Mouse (Mus musculus) retina, postnatal 1 day (tissue): ENCODE results near the gene Gm7145.
A peak's percentile ranks its signal among the peaks of the same experiment; 100 is the strongest.
"Not testable (repeated sequence)": the region's sequence is repeated elsewhere in the genome, so short reads cannot be mapped to it uniquely, and the experiment has no call there.

Experiments
- DNase-seq: peaks from one replicate; pipeline ENCODE4 v3.0.0-alpha.2; 2012

Gm7145 gene

DNA sequence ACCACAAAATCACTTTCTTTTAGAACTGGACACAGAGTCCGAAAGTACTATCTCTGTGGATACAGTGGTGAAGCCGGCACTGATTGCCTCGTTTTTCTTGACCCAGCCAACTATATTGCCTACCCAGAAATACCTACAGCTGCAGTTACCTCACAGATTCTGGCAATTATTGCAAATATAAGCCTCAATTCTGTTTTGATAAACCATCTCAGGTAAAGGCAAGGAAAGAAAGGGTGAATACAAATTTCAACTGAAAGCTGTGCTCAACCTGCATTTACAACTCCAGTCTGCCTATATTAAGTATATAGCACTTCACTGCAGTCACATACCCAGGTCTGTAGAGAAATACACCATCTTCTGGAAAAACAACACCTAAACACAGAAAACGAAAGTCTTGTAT lies at the start of gene Gm7145:
Gene Gm7145, plus strand, starts transcription at position 301 of the 400 bp plus-strand sequence.
- no peak for DNase-seq

- DNase-seq = not testable (repeated sequence)
These were observed 38.0 kb upstream of the Gm7145 start, which contains the start of gene Gm28168 for GRCm38 (mm10) chr1:117927715-117928114. Gene Gm28168, plus strand, starts transcription at chr1:117928015.

- DNase-seq = not testable (repeated sequence)
These were observed 38.1 kb downstream of the Gm7145 start for GRCm38 (mm10) chr1:118003876-118004275.

- peak; percentile 0 for DNase-seq
These were observed 47.0 kb downstream of the Gm7145 start for GRCm38 (mm10) chr1:118012736-118013135.
